Mouse (Mus musculus): ENCODE data around the gene Arhgef28. TPM values are rescaled to one million over a fixed set of nuclear protein-coding genes. Genes with fewer than 3 reads are reported as not detected.

Arhgef28 gene
- polyA plus RNA-seq, 1 experiment from 2014 or later, result 0.74 TPM

DNA sequence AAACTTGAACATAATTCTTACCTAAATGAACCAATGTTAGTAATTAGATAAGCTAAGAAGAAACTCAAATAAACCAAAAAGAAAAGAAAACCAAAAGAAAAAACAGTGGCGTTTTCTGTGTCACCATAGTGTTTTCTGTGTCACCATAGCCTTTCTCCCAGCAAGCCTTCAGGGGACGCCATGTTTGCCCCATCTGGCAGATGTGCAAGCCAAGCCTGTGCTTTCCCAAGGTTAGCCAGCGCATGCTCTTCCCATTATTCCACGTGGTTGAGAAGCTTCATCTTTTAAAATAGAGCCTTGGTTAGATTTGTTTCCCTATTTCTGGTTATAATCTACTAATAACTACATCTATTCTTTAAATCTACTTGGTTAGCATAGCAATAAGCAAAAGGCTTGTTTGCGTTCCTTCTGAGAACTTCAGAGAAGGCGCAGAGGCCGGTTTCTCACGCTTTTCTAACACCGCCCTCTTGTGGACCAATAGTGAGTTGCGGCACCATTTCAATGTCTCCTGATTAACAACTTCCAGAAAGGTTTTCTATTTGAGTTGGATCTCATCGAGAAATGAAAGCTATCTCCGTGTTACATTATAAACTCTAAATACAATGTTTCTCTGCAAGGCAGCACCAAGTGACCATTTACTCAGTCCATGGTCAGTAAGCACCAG lies 33.9 kb upstream of the Arhgef28 start:
- Histone ChIP-seq H3K27me3 (ENCODE audit: insufficient read depth, low read length) (no peaks in the 10 kb centered on the region), H3K36me3 (replicated peaks; ENCODE audit: insufficient read depth, low read length) (no peaks in the 10 kb centered on the region), H3K27ac (ENCODE audit: low read depth) (no peak overlapping the region), H3K4me2 (ENCODE audit: low read depth, low read length) (no peak overlapping the region), H3K4me1 (ENCODE audit: insufficient read depth) (no peaks in the 10 kb centered on the region), H3K9me3 (ENCODE audit: low read length) (no peaks in the 10 kb centered on the region), H3K4me3 (ENCODE audit: low read depth, low read length) (no peak overlapping the region), H3K9ac (replicated peaks) (no peak overlapping the region)
- ATAC-seq (no peak), DNase-seq (peak; percentile 62)
- WGBS (ENCODE audit: insufficient replicate concordance), result 20% methylated on average over 12 of the region's 12 CpGs
- TF ChIP-seq CTCF (IDR thresholded peaks at IDR 0.05; ENCODE audit: low read depth) (peak; percentile 82), EP300 (IDR thresholded peaks at IDR 0.05; ENCODE audit: low read depth) (no peak)

DNA sequence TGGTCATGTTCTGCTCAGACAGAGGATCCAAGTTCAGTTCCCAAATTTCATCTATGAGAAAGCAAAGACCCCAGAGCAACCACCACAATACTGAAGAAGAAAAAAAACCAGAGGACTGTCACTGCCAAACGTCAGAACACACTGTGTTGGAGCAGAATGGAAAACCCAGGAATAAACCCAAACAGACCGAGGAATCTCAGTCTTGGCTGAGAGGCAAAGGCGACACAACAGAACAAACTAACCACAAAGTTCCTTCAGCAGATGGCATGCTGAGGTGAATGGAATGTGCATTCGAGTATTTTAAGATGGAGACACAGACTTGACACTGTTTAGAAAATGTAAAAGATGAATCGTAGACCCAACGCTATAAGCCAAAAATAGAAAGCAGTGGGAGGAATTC lies 29.2 kb upstream of the Arhgef28 start:
- Histone ChIP-seq H3K27ac (ENCODE audit: low read depth) (no peak overlapping the region), H3K4me1 (ENCODE audit: insufficient read depth) (no peaks in the 10 kb centered on the region), H3K9ac (replicated peaks) (no peak overlapping the region), H3K4me2 (ENCODE audit: low read depth, low read length) (no peak overlapping the region), H3K9me3 (ENCODE audit: low read length) (no peaks in the 10 kb centered on the region), H3K4me3 (ENCODE audit: low read depth, low read length) (no peak overlapping the region), H3K36me3 (replicated peaks; ENCODE audit: insufficient read depth, low read length) (no peaks in the 10 kb centered on the region), H3K27me3 (ENCODE audit: insufficient read depth, low read length) (no peaks in the 10 kb centered on the region)
- ATAC-seq (no peak), DNase-seq (no peak)
- 66% methylated on average over 6 of the region's 6 CpGs for WGBS (ENCODE audit: insufficient replicate concordance)
- TF ChIP-seq EP300 (IDR thresholded peaks at IDR 0.05; ENCODE audit: low read depth) (no peak), CTCF (IDR thresholded peaks at IDR 0.05; ENCODE audit: low read depth) (no peak)

DNA sequence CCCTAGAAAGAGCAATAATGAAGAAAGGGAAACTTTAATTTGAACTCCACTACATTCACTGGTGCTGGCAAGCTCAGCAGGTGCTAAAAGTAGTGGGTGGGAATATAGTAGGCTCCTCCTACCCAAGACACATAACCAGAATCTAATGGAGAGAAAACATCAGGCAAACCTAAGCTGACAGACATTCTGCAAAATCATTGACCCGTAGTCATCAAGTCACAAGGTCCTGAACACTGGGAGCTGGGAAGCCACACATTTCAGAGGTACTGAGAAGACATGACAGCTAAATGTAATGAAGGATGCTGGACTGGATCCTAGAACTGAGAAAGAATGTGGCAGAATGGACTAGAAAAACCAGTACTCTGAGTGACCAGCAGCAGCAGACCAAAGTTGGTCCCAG lies 24.3 kb upstream of the Arhgef28 start:
- Histone ChIP-seq H3K27me3 (ENCODE audit: insufficient read depth, low read length) (no peaks in the 10 kb centered on the region), H3K36me3 (replicated peaks; ENCODE audit: insufficient read depth, low read length) (no peaks in the 10 kb centered on the region), H3K4me1 (ENCODE audit: insufficient read depth) (no peaks in the 10 kb centered on the region), H3K27ac (ENCODE audit: low read depth) (no peak overlapping the region), H3K9me3 (ENCODE audit: low read length) (no peaks in the 10 kb centered on the region), H3K4me2 (ENCODE audit: low read depth, low read length) (no peak overlapping the region), H3K9ac (replicated peaks) (no peak overlapping the region), H3K4me3 (ENCODE audit: low read depth, low read length) (no peak overlapping the region)
- ATAC-seq, result no peak
- TF ChIP-seq CTCF (IDR thresholded peaks at IDR 0.05; ENCODE audit: low read depth) (no peak), EP300 (IDR thresholded peaks at IDR 0.05; ENCODE audit: low read depth) (no peak)
- DNase-seq, result no peak
- WGBS (ENCODE audit: insufficient replicate concordance), result 86% methylated on average over 1 of the region's 1 CpGs

DNA sequence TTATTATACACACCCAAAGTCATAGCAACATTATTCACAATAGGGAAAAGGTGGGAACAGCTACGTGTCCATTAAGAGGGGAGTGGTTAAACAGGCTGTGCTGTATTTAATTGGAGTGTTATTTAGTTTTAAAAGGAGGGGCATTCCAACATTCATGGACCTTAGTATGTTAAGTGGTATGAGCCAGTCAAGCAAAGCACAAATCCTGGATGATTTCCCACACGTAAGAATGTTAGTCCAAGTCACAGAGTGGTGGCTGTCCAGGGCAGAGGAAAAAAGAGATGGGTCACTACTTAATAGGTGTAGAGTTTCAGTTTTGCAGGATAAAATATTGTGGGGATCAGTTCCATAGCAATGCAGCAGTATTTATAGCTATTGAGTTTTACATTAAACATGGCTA lies 20.0 kb upstream of the Arhgef28 start:
- no peaks in the 10 kb centered on the region for H3K36me3 ChIP-seq (replicated peaks; ENCODE audit: insufficient read depth, low read length)
- H3K9me3 ChIP-seq (ENCODE audit: low read length), result no peaks in the 10 kb centered on the region
- TF ChIP-seq EP300 (IDR thresholded peaks at IDR 0.05; ENCODE audit: low read depth), result no peak
- no peak for TF ChIP-seq CTCF (IDR thresholded peaks at IDR 0.05; ENCODE audit: low read depth)
- no peaks in the 10 kb centered on the region for H3K27me3 ChIP-seq (ENCODE audit: insufficient read depth, low read length)
- no peak overlapping the region for H3K9ac ChIP-seq (replicated peaks)
- no peaks in the 10 kb centered on the region for H3K4me1 ChIP-seq (ENCODE audit: insufficient read depth)
- no peak overlapping the region for H3K4me3 ChIP-seq (ENCODE audit: low read depth, low read length)
- 73% methylated on average over 2 of the region's 2 CpGs for WGBS (ENCODE audit: insufficient replicate concordance)
- DNase-seq, result no peak
- no peak overlapping the region for H3K4me2 ChIP-seq (ENCODE audit: low read depth, low read length)
- no peak for ATAC-seq
- H3K27ac ChIP-seq (ENCODE audit: low read depth), result no peak overlapping the region

DNA sequence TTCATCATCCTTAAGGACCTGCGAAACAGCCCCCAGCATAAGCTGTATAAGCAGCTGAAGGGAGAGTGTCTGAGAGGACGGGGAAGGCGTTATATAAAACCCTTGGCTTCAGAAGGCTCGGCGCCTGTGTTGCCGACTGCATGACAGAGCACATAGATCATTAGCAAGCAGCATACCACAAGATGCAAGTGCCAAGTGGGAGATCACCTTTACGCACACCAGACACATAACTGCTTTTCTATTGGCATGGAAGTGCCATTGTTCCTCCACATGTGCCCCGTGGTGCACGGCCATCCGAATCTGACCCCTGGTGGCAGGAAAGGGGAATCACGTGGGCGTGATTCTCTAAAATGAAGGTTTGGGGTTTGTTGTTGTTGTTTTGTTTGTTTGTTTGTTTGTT lies 16.6 kb upstream of the Arhgef28 start:
- Histone ChIP-seq H3K9me3 (ENCODE audit: low read length) (no peaks in the 10 kb centered on the region), H3K9ac (replicated peaks) (no peak overlapping the region), H3K27me3 (ENCODE audit: insufficient read depth, low read length) (no peaks in the 10 kb centered on the region), H3K4me2 (ENCODE audit: low read depth, low read length) (no peak overlapping the region), H3K27ac (ENCODE audit: low read depth) (no peak overlapping the region), H3K4me3 (ENCODE audit: low read depth, low read length) (no peak overlapping the region), H3K36me3 (replicated peaks; ENCODE audit: insufficient read depth, low read length) (no peaks in the 10 kb centered on the region), H3K4me1 (ENCODE audit: insufficient read depth) (no peaks in the 10 kb centered on the region)
- DNase-seq, result peak; percentile 26
- 36% methylated on average over 12 of the region's 12 CpGs for WGBS (ENCODE audit: insufficient replicate concordance)
- ATAC-seq, result no peak
- TF ChIP-seq CTCF (IDR thresholded peaks at IDR 0.05; ENCODE audit: low read depth) (peak; percentile 85), EP300 (IDR thresholded peaks at IDR 0.05; ENCODE audit: low read depth) (no peak)

DNA sequence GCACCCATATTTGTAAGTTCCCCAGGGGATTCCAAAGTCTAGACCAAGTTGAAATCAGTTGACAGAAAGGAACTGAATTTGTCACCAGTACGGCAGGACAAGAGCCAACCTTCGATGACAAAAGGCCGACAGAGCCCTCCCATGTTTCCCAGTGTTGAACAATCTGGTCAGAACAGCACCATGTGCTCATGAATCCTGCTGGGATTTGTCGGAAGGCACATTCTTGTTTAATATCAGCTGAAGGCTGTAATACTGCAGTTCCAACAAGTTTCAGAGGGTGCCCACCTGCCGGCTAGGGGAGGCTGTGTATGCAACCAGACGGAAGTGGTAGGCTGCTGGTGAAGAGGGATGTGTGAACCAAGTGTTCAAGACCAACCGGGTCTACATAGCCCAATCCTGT lies 3.9 kb upstream of the Arhgef28 start:
- TF ChIP-seq CTCF (IDR thresholded peaks at IDR 0.05; ENCODE audit: low read depth) (no peak), EP300 (IDR thresholded peaks at IDR 0.05; ENCODE audit: low read depth) (no peak)
- no peak overlapping the region for H3K4me3 ChIP-seq (ENCODE audit: low read depth, low read length)
- no peaks in the 10 kb centered on the region for H3K9me3 ChIP-seq (ENCODE audit: low read length)
- no peaks in the 10 kb centered on the region for H3K36me3 ChIP-seq (replicated peaks; ENCODE audit: insufficient read depth, low read length)
- H3K27me3 ChIP-seq (ENCODE audit: insufficient read depth, low read length), result peaks cover 18% of the 10 kb centered on the region; the same call in 1 of the 2 replicates
- H3K9ac ChIP-seq (replicated peaks), result no peak overlapping the region
- H3K27ac ChIP-seq (ENCODE audit: low read depth), result no peak overlapping the region
- no peak for DNase-seq
- no peak overlapping the region for H3K4me2 ChIP-seq (ENCODE audit: low read depth, low read length)
- 79% methylated on average over 7 of the region's 7 CpGs for WGBS (ENCODE audit: insufficient replicate concordance)
- ATAC-seq, result no peak
- peaks cover 4% of the 10 kb centered on the region for H3K4me1 ChIP-seq (ENCODE audit: insufficient read depth)
